Mouse (Mus musculus) olfactory bulb, adult 2 months (tissue): ENCODE data around the gene Sema3a.

Experiments used
- CTCF ChIP-seq: fragments of 200-500 bp; IDR thresholded peaks from 2 replicates; pipeline ENCODE4 v1.5.1; 2012; ENCODE audit warnings: low read depth, mild to moderate bottlenecking, low read length, moderate library complexity; ENCODE audit not compliant: insufficient read depth
- POLR2A ChIP-seq: fragments of 200-500 bp; IDR thresholded peaks from 2 replicates; pipeline ENCODE4 v1.6.1; 2012; ENCODE audit warnings: mild to moderate bottlenecking, low read depth, low read length, moderate library complexity; ENCODE audit not compliant: insufficient read depth

- TF ChIP-seq CTCF: no peak
- TF ChIP-seq POLR2A: no peak
Measured at GRCm38 (mm10) chr5:13549080-13549479, 423.9 kb downstream of the Sema3a start.
